Mouse (Mus musculus) lung, embryonic 15.5 days (tissue): ENCODE measurements around the gene Ddx19a. TPM values are rescaled to one million over a fixed set of nuclear protein-coding genes. Genes with fewer than 3 reads are reported as not detected.
A peak's percentile ranks its signal among the peaks of the same experiment; 100 is the strongest.
"Not testable (repeated sequence)": the region's sequence is repeated elsewhere in the genome, so short reads cannot be mapped to it uniquely, and the experiment has no call there.

Source experiments
- ATAC-seq: fragments of 200-750 bp; cut with Nextera tagmentation; 2 replicates; pipeline ENCODE4 v1.8.0; 2017; ENCODE audit warnings: moderate number of reproducible peaks, borderline replicate concordance; ENCODE audit not compliant: low FRiP score, low TSS enrichment; ENCODE audit errors: extremely low read depth
- H3K27ac ChIP-seq: fragments of 300-500 bp; sonication (generic); 2 replicates; pipeline ENCODE4 v1.5.1; 2015; ENCODE audit warnings: moderate library complexity, mild to moderate bottlenecking, inconsistent platforms
- H3K27me3 ChIP-seq: fragments of 300-500 bp; sonication (generic); 2 replicates; pipeline ENCODE4 v1.6.1; 2015; ENCODE audit warnings: inconsistent platforms
- H3K36me3 ChIP-seq: fragments of 300-500 bp; sonication (generic); 2 replicates; pipeline ENCODE4 v1.6.1; 2015; ENCODE audit warnings: inconsistent platforms
- H3K4me1 ChIP-seq: fragments of 300-500 bp; sonication (generic); 2 replicates; pipeline ENCODE4 v1.6.1; 2015; ENCODE audit warnings: inconsistent platforms
- H3K4me2 ChIP-seq: fragments of 300-500 bp; sonication (generic); 2 replicates; pipeline ENCODE4 v1.6.1; 2015; ENCODE audit warnings: inconsistent platforms, mild to moderate bottlenecking, moderate library complexity
- H3K4me3 ChIP-seq: fragments of 300-500 bp; sonication (generic); 2 replicates; pipeline ENCODE4 v1.5.1; 2015; ENCODE audit warnings: mild to moderate bottlenecking, inconsistent platforms
- H3K9ac ChIP-seq: fragments of 300-500 bp; sonication (generic); 2 replicates; pipeline ENCODE4 v1.6.1; 2015; ENCODE audit warnings: inconsistent platforms
- H3K9me3 ChIP-seq: fragments of 300-500 bp; sonication (generic); 2 replicates; pipeline ENCODE4 v1.6.1; 2016; ENCODE audit warnings: inconsistent platforms
- WGBS: fragments of 180-500 bp; shearing (Covaris S2); methylation state at CpG from one replicate; pipeline ENCODE4 v1.1.7; 2015; 5-methylcytosine and 5-hydroxymethylcytosine counted together
- polyA plus RNA-seq: library from polyadenylated mRNA; unstranded; fragments of >200 nt; fragmentation: Nextera tagmentation; extraction: Ambion mirVana; gene quantifications from 2 replicates; pipeline ENCODE4 v1.2.1, GENCODE M21; 2015

Ddx19a gene
- polyA plus RNA-seq, 1 experiment from 2014 or later = 13.0 TPM

- Histone ChIP-seq H3K36me3 (no peaks in the 10 kb centered on the region), H3K9ac (peak overlapping the region; percentile 70), H3K9me3 (no peaks in the 10 kb centered on the region), H3K27me3 (peaks cover 4% of the 10 kb centered on the region; the same call in 1 of the 2 replicates), H3K4me1 (no peaks in the 10 kb centered on the region), H3K27ac (peak overlapping the region; percentile 67), H3K4me3 (peak overlapping the region; percentile 71), H3K4me2 (peak overlapping the region; percentile 76)
- ATAC-seq = peak; percentile 93
- WGBS = 0% methylated on average over 31 of the region's 31 CpGs
These were observed 29.9 kb upstream of the Ddx19a start for GRCm38 (mm10) chr8:111027391-111027937.

GRCm38 (mm10) chr8:111026609-111027008 is 29.0 kb upstream of the Ddx19a start:
- not testable (repeated sequence) for H3K27me3 ChIP-seq, H3K9ac ChIP-seq, H3K4me1 ChIP-seq, ATAC-seq, H3K27ac ChIP-seq, H3K4me3 ChIP-seq, H3K4me2 ChIP-seq, H3K36me3 ChIP-seq, H3K9me3 ChIP-seq
- WGBS = 76% methylated on average over 2 of the region's 2 CpGs

GRCm38 (mm10) chr8:111010230-111010991 is 12.8 kb upstream of the Ddx19a start:
- H3K36me3 ChIP-seq = peaks cover 34% of the 10 kb centered on the region
- not testable (repeated sequence) for H3K4me2 ChIP-seq, H3K27me3 ChIP-seq, H3K4me1 ChIP-seq, H3K9me3 ChIP-seq, H3K9ac ChIP-seq, H3K4me3 ChIP-seq
- WGBS = 62% methylated on average over 8 of the region's 10 CpGs
- 0 out of 2 replicates have a peak overlapping the region, but pooled peaks have one; percentile 24 for H3K27ac ChIP-seq
- peak; percentile 78 for ATAC-seq

- Histone ChIP-seq H3K36me3 (peaks cover 12% of the 10 kb centered on the region), H3K9ac (peak overlapping the region; percentile 86), H3K4me2 (peak overlapping the region; percentile 65), H3K4me1 (peaks cover 8% of the 10 kb centered on the region), H3K4me3 (peak overlapping the region; percentile 94), H3K27ac (peak overlapping the region; percentile 89), H3K27me3 (no peaks in the 10 kb centered on the region), H3K9me3 (no peaks in the 10 kb centered on the region)
- no peak for ATAC-seq
- 32% methylated on average over 16 of the region's 16 CpGs for WGBS
These were observed 764 bp downstream of the Ddx19a start for GRCm38 (mm10) chr8:110996641-110997430.

GRCm38 (mm10) chr8:110990017-110990416 is 7.6 kb downstream of the Ddx19a start:
- H3K4me2 ChIP-seq = no peak overlapping the region
- H3K27me3 ChIP-seq = no peaks in the 10 kb centered on the region
- no peaks in the 10 kb centered on the region for H3K4me1 ChIP-seq
- no peaks in the 10 kb centered on the region for H3K9me3 ChIP-seq
- no peak overlapping the region for H3K27ac ChIP-seq
- no peak for ATAC-seq
- no peak overlapping the region for H3K9ac ChIP-seq
- H3K4me3 ChIP-seq = no peak overlapping the region
- WGBS = 72% methylated on average over 9 of the region's 9 CpGs
- H3K36me3 ChIP-seq = peaks cover 72% of the 10 kb centered on the region

GRCm38 (mm10) chr8:110987805-110988744 is 9.5 kb downstream of the Ddx19a start:
- ATAC-seq = no peak
- Histone ChIP-seq H3K4me1 (no peaks in the 10 kb centered on the region), H3K36me3 (peaks cover 91% of the 10 kb centered on the region), H3K27ac (no peak overlapping the region), H3K4me2 (no peak overlapping the region), H3K9ac (no peak overlapping the region), H3K9me3 (no peaks in the 10 kb centered on the region), H3K27me3 (no peaks in the 10 kb centered on the region), H3K4me3 (no peak overlapping the region)
- WGBS = 81% methylated on average over 8 of the region's 8 CpGs

GRCm38 (mm10) chr8:110981304-110981703 is 16.3 kb downstream of the Ddx19a start:
- no peak overlapping the region for H3K4me3 ChIP-seq
- H3K9me3 ChIP-seq = no peaks in the 10 kb centered on the region
- no peak overlapping the region for H3K4me2 ChIP-seq
- peaks cover 72% of the 10 kb centered on the region for H3K36me3 ChIP-seq
- no peak for ATAC-seq
- H3K27ac ChIP-seq = no peak overlapping the region
- 79% methylated on average over 2 of the region's 2 CpGs for WGBS
- H3K4me1 ChIP-seq = no peaks in the 10 kb centered on the region
- no peak overlapping the region for H3K9ac ChIP-seq
- no peaks in the 10 kb centered on the region for H3K27me3 ChIP-seq

GRCm38 (mm10) chr8:110977987-110978386 is 19.6 kb downstream of the Ddx19a start:
- not testable (repeated sequence) for H3K4me2 ChIP-seq, H3K4me1 ChIP-seq, H3K4me3 ChIP-seq, H3K9ac ChIP-seq, H3K27me3 ChIP-seq, H3K9me3 ChIP-seq, H3K27ac ChIP-seq
- ATAC-seq = peak; percentile 79; the same call in 1 of the 2 replicates
- peaks cover 64% of the 10 kb centered on the region for H3K36me3 ChIP-seq
- WGBS = 48% methylated on average over 2 of the region's 2 CpGs

- WGBS = 95% methylated on average over 8 of the region's 8 CpGs
- H3K4me3 ChIP-seq, H3K9me3 ChIP-seq, H3K4me2 ChIP-seq, H3K27ac ChIP-seq, ATAC-seq, H3K4me1 ChIP-seq, H3K27me3 ChIP-seq, H3K9ac ChIP-seq: not testable (repeated sequence)
- peaks cover 58% of the 10 kb centered on the region for H3K36me3 ChIP-seq
These were observed 21.1 kb downstream of the Ddx19a start for GRCm38 (mm10) chr8:110976532-110976931.

GRCm38 (mm10) chr8:110969910-110970770 is 27.5 kb downstream of the Ddx19a start:
- Histone ChIP-seq H3K36me3 (peaks cover 27% of the 10 kb centered on the region), H3K4me2 (peak overlapping the region; percentile 81), H3K27me3 (no peaks in the 10 kb centered on the region), H3K4me3 (peak overlapping the region; percentile 48), H3K9ac (peak overlapping the region; percentile 55), H3K4me1 (peaks cover 19% of the 10 kb centered on the region), H3K27ac (peak overlapping the region; percentile 25; the same call in 1 of the 2 replicates), H3K9me3 (no peaks in the 10 kb centered on the region)
- 7% methylated on average over 45 of the region's 45 CpGs for WGBS
- peak; percentile 94 for ATAC-seq
